Mouse (Mus musculus) embryonic facial prominence, embryonic 12.5 days (tissue): Measurements from ENCODE around the gene Trib3. TPM values are rescaled to one million over a fixed set of nuclear protein-coding genes. Genes with fewer than 3 reads are reported as not detected.
"Not testable (repeated sequence)": the region's sequence is repeated elsewhere in the genome, so short reads cannot be mapped to it uniquely, and the experiment has no call there.

Experiments
- ATAC-seq: fragments of 200-750 bp; cut with Nextera tagmentation; 2 replicates; pipeline ENCODE4 v1.8.0; 2017; ENCODE audit not compliant: insufficient number of reproducible peaks, insufficient read depth, low FRiP score, low TSS enrichment
- H3K27ac ChIP-seq: fragments of 300-500 bp; sonication (generic); 2 replicates; pipeline ENCODE4 v1.5.1; 2016; ENCODE audit warnings: mild to moderate bottlenecking
- H3K27me3 ChIP-seq: fragments of 300-500 bp; sonication (generic); 2 replicates; pipeline ENCODE4 v1.6.1; 2016; ENCODE audit warnings: mild to moderate bottlenecking, moderate library complexity
- H3K36me3 ChIP-seq: fragments of 300-500 bp; sonication (generic); 2 replicates; pipeline ENCODE4 v1.6.1; 2016; ENCODE audit warnings: mild to moderate bottlenecking
- H3K4me1 ChIP-seq: fragments of 300-500 bp; sonication (generic); 2 replicates; pipeline ENCODE4 v1.6.1; 2016
- H3K4me2 ChIP-seq: fragments of 300-500 bp; sonication (generic); replicated peaks from 2 replicates; pipeline ENCODE4 v1.6.1; 2016; ENCODE audit warnings: mild to moderate bottlenecking, moderate library complexity
- H3K4me3 ChIP-seq: fragments of 300-500 bp; sonication (generic); 2 replicates; pipeline ENCODE4 v1.5.1; 2016; ENCODE audit warnings: mild to moderate bottlenecking
- H3K9ac ChIP-seq: fragments of 300-500 bp; sonication (generic); 2 replicates; pipeline ENCODE4 v1.6.1; 2016; ENCODE audit warnings: mild to moderate bottlenecking, moderate library complexity
- H3K9me3 ChIP-seq: fragments of 300-500 bp; sonication (generic); 2 replicates; pipeline ENCODE4 v1.6.1; 2016; ENCODE audit warnings: mild to moderate bottlenecking, moderate library complexity
- WGBS: fragments of 180-500 bp; shearing (Covaris S2); methylation state at CpG from one replicate; pipeline ENCODE4 v1.1.7; 2016; 5-methylcytosine and 5-hydroxymethylcytosine counted together
- polyA plus RNA-seq: library from polyadenylated mRNA; unstranded; fragments of >200 nt; fragmentation: Nextera tagmentation; extraction: Ambion mirVana; gene quantifications from 2 replicates; pipeline ENCODE4 v1.2.1, GENCODE M21; 2016

Trib3 gene
- polyA plus RNA-seq, 1 experiment from 2014 or later: 3.7 TPM

GRCm38 (mm10) chr2:152363245-152364147 is 19.7 kb upstream of the Trib3 start:
- Histone ChIP-seq H3K27me3 (no peaks in the 10 kb centered on the region), H3K36me3 (no peaks in the 10 kb centered on the region), H3K27ac (0 out of 2 replicates have a peak overlapping the region, but pooled peaks have one; percentile 0), H3K4me2 (peak overlapping the region; percentile 28), H3K9ac (no peak overlapping the region), H3K4me1 (no peaks in the 10 kb centered on the region), H3K9me3 (no peaks in the 10 kb centered on the region), H3K4me3 (peak overlapping the region; percentile 7; the same call in 1 of the 2 replicates)
- WGBS: 11% methylated on average over 17 of the region's 17 CpGs
- 0 out of 2 replicates have a peak, but pooled peaks have one; percentile 41 for ATAC-seq

GRCm38 (mm10) chr2:152361193-152361592 is 17.4 kb upstream of the Trib3 start:
- Histone ChIP-seq H3K4me1 (no peaks in the 10 kb centered on the region), H3K36me3 (no peaks in the 10 kb centered on the region), H3K9ac (no peak overlapping the region), H3K27me3 (no peaks in the 10 kb centered on the region), H3K27ac (no peak overlapping the region), H3K4me2 (no peak overlapping the region), H3K9me3 (no peaks in the 10 kb centered on the region), H3K4me3 (no peak overlapping the region)
- ATAC-seq: no peak
- 86% methylated on average over 8 of the region's 8 CpGs for WGBS

- Histone ChIP-seq H3K4me3 (no peak overlapping the region), H3K9me3 (no peaks in the 10 kb centered on the region), H3K9ac (no peak overlapping the region), H3K4me1 (no peaks in the 10 kb centered on the region), H3K27ac (no peak overlapping the region), H3K4me2 (no peak overlapping the region), H3K27me3 (no peaks in the 10 kb centered on the region), H3K36me3 (no peaks in the 10 kb centered on the region)
- 56% methylated on average over 7 of the region's 7 CpGs for WGBS
- ATAC-seq: no peak
These were observed 16.5 kb upstream of the Trib3 start for GRCm38 (mm10) chr2:152360271-152360775.

- Histone ChIP-seq H3K27me3 (no peaks in the 10 kb centered on the region), H3K36me3 (no peaks in the 10 kb centered on the region), H3K4me1 (no peaks in the 10 kb centered on the region), H3K4me2 (no peak overlapping the region), H3K27ac (no peak overlapping the region), H3K9me3 (no peaks in the 10 kb centered on the region), H3K9ac (no peak overlapping the region), H3K4me3 (no peak overlapping the region)
- 72% methylated on average over 5 of the region's 5 CpGs for WGBS
- no peak for ATAC-seq
These were observed 15.8 kb upstream of the Trib3 start for GRCm38 (mm10) chr2:152359616-152360015.

- not testable (repeated sequence) for H3K27me3 ChIP-seq, H3K27ac ChIP-seq, H3K4me2 ChIP-seq, H3K9me3 ChIP-seq, H3K36me3 ChIP-seq, H3K4me1 ChIP-seq, H3K4me3 ChIP-seq, ATAC-seq, H3K9ac ChIP-seq
- WGBS: 69% methylated on average over 5 of the region's 5 CpGs
These were observed 15.1 kb upstream of the Trib3 start for GRCm38 (mm10) chr2:152358977-152359376.

GRCm38 (mm10) chr2:152357254-152357653 is 13.4 kb upstream of the Trib3 start:
- Histone ChIP-seq H3K36me3 (no peaks in the 10 kb centered on the region), H3K9me3 (no peaks in the 10 kb centered on the region), H3K4me3 (no peak overlapping the region), H3K4me2 (no peak overlapping the region), H3K4me1 (no peaks in the 10 kb centered on the region), H3K9ac (no peak overlapping the region), H3K27ac (no peak overlapping the region), H3K27me3 (no peaks in the 10 kb centered on the region)
- 86% methylated on average over 3 of the region's 3 CpGs for WGBS
- ATAC-seq: no peak

- Histone ChIP-seq H3K36me3 (no peaks in the 10 kb centered on the region), H3K9ac (no peak overlapping the region), H3K4me3 (no peak overlapping the region), H3K27me3 (peaks cover 6% of the 10 kb centered on the region; the same call in 1 of the 2 replicates), H3K27ac (no peak overlapping the region), H3K9me3 (no peaks in the 10 kb centered on the region), H3K4me2 (no peak overlapping the region), H3K4me1 (no peaks in the 10 kb centered on the region)
- 93% methylated on average over 8 of the region's 8 CpGs for WGBS
- ATAC-seq: no peak
These were observed 6.2 kb upstream of the Trib3 start for GRCm38 (mm10) chr2:152349842-152350540.

- no peak overlapping the region for H3K9ac ChIP-seq
- 76% methylated on average over 6 of the region's 6 CpGs for WGBS
- no peak for ATAC-seq
- no peak overlapping the region for H3K4me3 ChIP-seq
- no peaks in the 10 kb centered on the region for H3K36me3 ChIP-seq
- H3K27ac ChIP-seq: no peak overlapping the region
- peaks cover 13% of the 10 kb centered on the region; the same call in 1 of the 2 replicates for H3K27me3 ChIP-seq
- no peak overlapping the region for H3K4me2 ChIP-seq
- peaks cover 4% of the 10 kb centered on the region; the same call in 1 of the 2 replicates for H3K4me1 ChIP-seq
- H3K9me3 ChIP-seq: no peaks in the 10 kb centered on the region
These were observed 5.4 kb upstream of the Trib3 start for GRCm38 (mm10) chr2:152349205-152349604.

- H3K4me1 ChIP-seq: peaks cover 4% of the 10 kb centered on the region; the same call in 1 of the 2 replicates
- H3K36me3 ChIP-seq: no peaks in the 10 kb centered on the region
- H3K27me3 ChIP-seq: peaks cover 20% of the 10 kb centered on the region
- H3K27ac ChIP-seq: no peak overlapping the region
- H3K9me3 ChIP-seq: no peaks in the 10 kb centered on the region
- ATAC-seq: no peak
- no peak overlapping the region for H3K4me3 ChIP-seq
- 74% methylated on average over 2 of the region's 2 CpGs for WGBS
- no peak overlapping the region for H3K4me2 ChIP-seq
- H3K9ac ChIP-seq: no peak overlapping the region
These were observed 3.9 kb upstream of the Trib3 start for GRCm38 (mm10) chr2:152347722-152348121.

GRCm38 (mm10) chr2:152346776-152347465 is 3.1 kb upstream of the Trib3 start:
- Histone ChIP-seq H3K9me3 (no peaks in the 10 kb centered on the region), H3K4me1 (peaks cover 4% of the 10 kb centered on the region; the same call in 1 of the 2 replicates), H3K4me2 (no peak overlapping the region), H3K9ac (no peak overlapping the region), H3K27me3 (peaks cover 25% of the 10 kb centered on the region), H3K4me3 (no peak overlapping the region), H3K27ac (no peak overlapping the region), H3K36me3 (no peaks in the 10 kb centered on the region)
- 33% methylated on average over 9 of the region's 9 CpGs for WGBS
- ATAC-seq: no peak

- no peaks in the 10 kb centered on the region for H3K36me3 ChIP-seq
- no peak overlapping the region for H3K9ac ChIP-seq
- H3K4me3 ChIP-seq: no peak overlapping the region
- peaks cover 4% of the 10 kb centered on the region; the same call in 1 of the 2 replicates for H3K4me1 ChIP-seq
- peaks cover 25% of the 10 kb centered on the region for H3K27me3 ChIP-seq
- no peaks in the 10 kb centered on the region for H3K9me3 ChIP-seq
- ATAC-seq: no peak
- H3K27ac ChIP-seq: no peak overlapping the region
- WGBS: 58% methylated on average over 6 of the region's 6 CpGs
- no peak overlapping the region for H3K4me2 ChIP-seq
These were observed 1.6 kb upstream of the Trib3 start for GRCm38 (mm10) chr2:152345393-152345792.
